Mouse (Mus musculus) brain, adult 2 months (tissue): ENCODE results near the gene Gpr85.

Experiments used
- DNase-seq: peaks from one replicate; pipeline ENCODE4 v3.0.0; 2011; ENCODE audit warnings: low read depth, low spot score

Gene Gpr85

DNA sequence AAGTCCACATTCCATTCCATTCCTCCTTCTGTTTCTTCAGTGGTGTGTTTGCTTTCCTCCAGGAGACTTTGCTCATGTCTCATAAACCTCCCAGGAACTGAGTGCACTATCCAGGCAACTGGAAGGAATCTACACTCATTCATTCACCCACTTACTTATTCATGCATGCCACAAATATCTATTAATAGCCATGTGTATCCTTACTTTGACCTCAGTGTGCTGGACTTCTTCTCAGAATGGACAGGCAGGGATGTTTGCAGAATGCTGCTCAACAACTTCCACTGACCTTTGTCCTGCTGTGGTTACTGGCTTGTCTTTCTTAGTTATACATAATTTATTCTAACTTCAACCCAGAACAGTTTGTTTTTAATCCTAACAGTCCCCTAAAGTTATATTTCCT, 23.1 kb downstream of the Gpr85 start:
- no peak for DNase-seq

DNA sequence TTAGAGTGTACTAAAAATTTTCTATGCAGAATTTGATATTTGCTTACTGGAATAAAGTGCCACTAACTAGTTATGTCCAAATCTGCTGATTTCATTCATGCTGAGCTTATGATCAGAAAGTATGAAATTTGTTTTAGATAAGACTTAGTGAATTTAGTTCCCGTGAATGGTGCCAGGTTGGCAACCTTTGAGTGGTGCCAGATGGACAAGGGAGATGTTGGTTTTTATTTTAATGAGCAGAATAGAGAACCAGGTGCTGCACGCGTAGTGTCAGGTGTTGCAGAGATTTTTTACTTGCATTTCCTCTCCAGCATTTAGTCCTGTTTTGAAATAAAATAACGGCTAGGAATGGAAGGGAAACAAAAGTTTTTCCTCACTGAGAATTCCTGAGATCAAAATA, 27.6 kb downstream of the Gpr85 start:
- DNase-seq, result peak; percentile 84

DNA sequence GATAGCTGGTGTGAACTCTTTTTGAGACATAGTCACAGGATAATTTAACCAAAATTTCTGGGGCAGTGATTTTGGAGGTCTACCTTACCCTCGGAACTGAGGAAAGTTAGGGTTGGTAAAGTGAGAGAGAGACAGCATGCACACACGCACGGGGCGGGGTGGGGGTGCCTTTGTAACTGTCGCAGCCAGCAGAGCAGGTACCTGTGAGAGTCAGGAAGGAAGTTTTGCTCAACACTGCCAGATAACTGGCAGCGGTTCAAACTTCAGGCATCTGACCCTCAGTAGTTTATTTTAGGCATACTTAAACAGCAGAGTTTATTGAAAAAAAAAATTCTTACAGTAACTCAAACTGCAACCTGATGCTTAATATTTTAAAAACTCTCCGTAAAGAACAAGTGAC, 39.7 kb downstream of the Gpr85 start:
- DNase-seq, result no peak

DNA sequence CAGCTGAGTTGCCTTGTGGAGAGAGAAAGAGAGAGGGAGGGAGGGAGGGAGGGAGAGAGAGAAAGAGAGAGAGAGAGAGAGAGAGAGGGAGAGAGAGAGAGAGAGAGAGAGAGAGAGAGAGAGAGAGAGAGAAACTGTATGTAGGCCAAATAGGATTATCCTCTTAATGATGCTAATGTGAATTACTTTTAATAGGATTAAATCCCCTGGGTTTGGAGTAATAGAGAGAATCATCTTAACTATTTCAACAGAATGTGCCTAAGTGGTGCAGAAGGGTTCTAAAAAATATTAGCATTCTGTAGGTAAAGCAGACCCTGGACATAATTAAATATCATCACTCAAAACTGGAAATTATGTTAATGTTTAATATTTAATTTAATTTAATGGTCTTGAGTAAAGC, 42.4 kb downstream of the Gpr85 start:
- no peak for DNase-seq
